In genomic region chr3:89300514-89300913, GRCm38 (mm10) we compare ENCODE assay signal across 17 mouse cellular contexts. TPM values are rescaled to one million over a fixed set of nuclear protein-coding genes. Genes with fewer than 3 reads are reported as not detected.
DNase-seq lines count a peak whose midpoint lies in the region; ATAC-seq and TF ChIP-seq lines count a peak whose summit lies in the region.
"Had no signal": no experiment of that assay in that cellular context is flagged by ENCODE, and none has a peak within 500 bp of the region (broad histone marks: within the 10 kb centered on the region; RNA-seq: fewer than 3 reads in every experiment).

No protein-coding gene starts in this region.

- TF ChIP-seq POLR2A in CH12.LX (IDR thresholded peaks at IDR 0.05; ENCODE audit: low read depth, low read length): no peak

- 68% methylated on average over 2 of the region's 2 CpGs for WGBS in intestine, embryonic 15.5 days

- H3K4me2 ChIP-seq in CH12.LX (ENCODE audit: insufficient read depth, low read depth, poor library complexity, severe bottlenecking): no peak overlapping the region
- H3K4me2 ChIP-seq in intestine, embryonic 15.5 days (replicated peaks): peak overlapping the region; percentile 66; the same call in 1 of the 2 replicates

- TF ChIP-seq CTCF in gastrocnemius, adult 2 months (IDR thresholded peaks at IDR 0.05): peak; percentile 32; the same call in 1 of the 2 replicates
- peak; percentile 59 for TF ChIP-seq CTCF in layer of hippocampus, adult 2 months (conservative IDR thresholded peaks at IDR 0.05)
- TF ChIP-seq CTCF in CH12.LX (conservative IDR thresholded peaks at IDR 0.05 in 1 of 2, IDR thresholded peaks at IDR 0.05 in 1 of 2; ENCODE audit: low read depth in 2 of 2, low read length in 2 of 2): peak in 1 of 2 experiments; percentile 56; a peak in 2 of 4 replicates

- H3K36me3 ChIP-seq in CH12.LX (replicated peaks in 1 of 2; ENCODE audit: control insufficient read depth in 1 of 2, insufficient read depth in 1 of 2, low read length in 1 of 2): no peaks in the 10 kb centered on the region
- no peaks in the 10 kb centered on the region for H3K36me3 ChIP-seq in intestine, embryonic 15.5 days
- H3K36me3 ChIP-seq: midbrain, embryonic 10.5 days; neural tube, embryonic 13.5 days had no signal

- no peak for DNase-seq in gastrocnemius, adult 2 months
- no peak for DNase-seq in gastrocnemius, postnatal 14 days
- no peak for DNase-seq in layer of hippocampus, adult 2 months (ENCODE audit: low spot score in 2 of 2)
- DNase-seq in layer of hippocampus, adult 9-10 months (ENCODE audit: low spot score): no peak
- DNase-seq in CH12.LX (ENCODE audit: extremely low read depth): no peak
- no peak for DNase-seq in right cerebral cortex, postnatal 4 days
- no peak for DNase-seq in layer of hippocampus, adult 8-10 months (ENCODE audit: low spot score in 2 of 2)
- DNase-seq: cerebellum, postnatal 14 days; heart, postnatal 14 days; lung, postnatal 4 days; right cerebral cortex, postnatal 14 days had no signal

- no peaks in the 10 kb centered on the region for H3K9me3 ChIP-seq in CH12.LX (replicated peaks; ENCODE audit: low read length)
- no peaks in the 10 kb centered on the region for H3K9me3 ChIP-seq in intestine, embryonic 15.5 days
- H3K9me3 ChIP-seq: midbrain, embryonic 10.5 days; neural tube, embryonic 13.5 days had no signal

- H3K79me2 ChIP-seq in CH12.LX (replicated peaks; ENCODE audit: control insufficient read depth, extremely low read depth, insufficient read depth, poor library complexity, severe bottlenecking): no peaks in the 10 kb centered on the region

- no peak overlapping the region for H3K9ac ChIP-seq in CH12.LX (ENCODE audit: insufficient read depth, low read depth)
- H3K9ac ChIP-seq in intestine, embryonic 15.5 days: no peak overlapping the region

- TF ChIP-seq EP300 in CH12.LX (IDR thresholded peaks at IDR 0.05; ENCODE audit: low read length): no peak

- ATAC-seq in intestine, embryonic 15.5 days: no peak
- ATAC-seq: forebrain, embryonic 14.5 days had no signal

- H3K27ac ChIP-seq in gastrocnemius, adult 2 months: no peak overlapping the region
- H3K27ac ChIP-seq in layer of hippocampus, adult 2 months: no peak overlapping the region
- no peak overlapping the region for H3K27ac ChIP-seq in CH12.LX (ENCODE audit: insufficient read depth, low read depth)
- peak overlapping the region; percentile 37; the same call in 1 of the 2 replicates for H3K27ac ChIP-seq in intestine, embryonic 15.5 days
- H3K27ac ChIP-seq: hindbrain, embryonic 14.5 days; midbrain, embryonic 10.5 days; neural tube, embryonic 13.5 days had no signal

- H3K4me1 ChIP-seq in CH12.LX (ENCODE audit: control insufficient read depth in 1 of 2, insufficient read depth in 2 of 2): peaks cover 7 to 25% of the 10 kb centered on the region in 2 experiments
- H3K4me1 ChIP-seq in intestine, embryonic 15.5 days (replicated peaks): peaks cover 14% of the 10 kb centered on the region; the same call in 1 of the 2 replicates

- in situ Hi-C loops in CH12.LX (cut with MboI; ENCODE audit: low pct_ligation_motif_present, low pct_unique_long_range_greater_than_20kb, low sequenced_read_pairs): no loop called here

- H3K27me3 ChIP-seq in CH12.LX (replicated peaks): peaks cover 2% of the 10 kb centered on the region
- no peaks in the 10 kb centered on the region for H3K27me3 ChIP-seq in intestine, embryonic 15.5 days (replicated peaks)

- no peak overlapping the region for H3K4me3 ChIP-seq in gastrocnemius, adult 2 months
- H3K4me3 ChIP-seq in layer of hippocampus, adult 2 months: no peak overlapping the region
- H3K4me3 ChIP-seq in CH12.LX (replicated peaks in 1 of 3; ENCODE audit: low read depth in 2 of 3, low read length in 2 of 3, poor library complexity in 1 of 3): no peak overlapping the region
- no peak overlapping the region for H3K4me3 ChIP-seq in intestine, embryonic 15.5 days (replicated peaks)

- peak; percentile 51 for TF ChIP-seq RAD21 in CH12.LX (IDR thresholded peaks at IDR 0.05; ENCODE audit: low read depth, low read length)

- dilution Hi-C loops in CH12.LX (cut with MboI; ENCODE audit: extremely low pct_ligation_motif_present, extremely low pct_unique_long_range_greater_than_20kb, low sequenced_read_pairs): no loop called here

- intact Hi-C loops in gastrocnemius, adult 2 months (cut with DNase I): no loop called here
- intact Hi-C loops in gastrocnemius, postnatal 14 days (cut with DNase I; ENCODE audit: low total_unique reads): loop anchor here (5.0 kb wide), 1 partner anchor 53 kb away; the partner anchor contains the start of genes Krtcap2 and Trim46

TF ChIP-seq in CH12.LX, 34 proteins besides CTCF, POLR2A, EP300 and RAD21:
- no peak for TF ChIP-seq MEF2A (IDR thresholded peaks at IDR 0.05; ENCODE audit: borderline replicate concordance, low read depth, low read length)
- TF ChIP-seq PAX5 (IDR thresholded peaks at IDR 0.05; ENCODE audit: low read length): no peak
- peak; percentile 37; the same call in 1 of the 2 replicates for TF ChIP-seq SMC3 (IDR thresholded peaks at IDR 0.05; ENCODE audit: low read depth, low read length)

RNA-seq across cellular contexts. Expression of gene Efna1, which starts 19.6 kb away (rescaled TPM):
- total RNA-seq in gastrocnemius, adult 2 months (2021): 10 to 100 TPM in 1 of 2 experiments, 1 to 10 TPM in 1; 7.9 to 13.1 TPM
- total RNA-seq in gastrocnemius, postnatal 14 days (2021): 10 to 100 TPM; 20.7 to 22.1 TPM
- total RNA-seq in layer of hippocampus, adult 2 months (2021): 1 to 10 TPM; 7.6 to 7.9 TPM
- total RNA-seq in CH12.LX (2012; rRNA removed): 0.59 and 0.93 TPM in 2 replicates
- 0.62 and 0.70 TPM in 2 replicates for total RNA-seq in CH12.LX (2014; rRNA removed)
- 0.71 and 0.80 TPM in 2 replicates for polyA plus RNA-seq in CH12.LX (2012; ENCODE audit: insufficient read length, low read depth)
- polyA plus RNA-seq in intestine, embryonic 15.5 days (2015; fragmentation: Nextera tagmentation; extraction: Ambion mirVana): 57.9 and 58.5 TPM in 2 replicates
- total RNA-seq in layer of hippocampus, adult 8-10 months (2022): 10 to 100 TPM in 2 of 4 experiments, 1 to 10 TPM in 2; 7.9 to 12.6 (median 10.5) TPM
- total RNA-seq: granulocyte monocyte progenitor cell, adult 5-6 weeks had no signal

RNA-seq across cellular contexts. Expression of gene Efna3, which starts 22.3 kb away (rescaled TPM):
- not detected for total RNA-seq in gastrocnemius, adult 2 months (2021)
- total RNA-seq in gastrocnemius, postnatal 14 days (2021): not detected
- 10 to 100 TPM; 65.5 to 76.3 TPM for total RNA-seq in layer of hippocampus, adult 2 months (2021)
- total RNA-seq in CH12.LX (2012; rRNA removed): 0.13 TPM in 1 of 2 replicates, not detected in the other
- 0.09 TPM in 1 of 2 replicates, not detected in the other for total RNA-seq in CH12.LX (2014; rRNA removed)
- 0.19 TPM in 1 of 2 replicates, not detected in the other for polyA plus RNA-seq in CH12.LX (2012; ENCODE audit: insufficient read length, low read depth)
- polyA plus RNA-seq in intestine, embryonic 15.5 days (2015; fragmentation: Nextera tagmentation; extraction: Ambion mirVana): 9.0 and 9.2 TPM in 2 replicates
- total RNA-seq in layer of hippocampus, adult 8-10 months (2022): 10 to 100 TPM; 57.7 to 72.8 (median 60.8) TPM
- total RNA-seq: granulocyte monocyte progenitor cell, adult 5-6 weeks; heart, postnatal 14 days had no signal

RNA-seq across cellular contexts. Expression of gene Slc50a1, which starts 30.1 kb away (rescaled TPM):
- total RNA-seq in gastrocnemius, adult 2 months (2021): 1 to 10 TPM; 8.9 to 9.7 TPM
- 10 to 100 TPM; 14.2 to 14.6 TPM for total RNA-seq in gastrocnemius, postnatal 14 days (2021)
- total RNA-seq in layer of hippocampus, adult 2 months (2021): 10 to 100 TPM; 46.3 to 58.9 TPM
- total RNA-seq in CH12.LX (2012; rRNA removed): 47.8 and 50.9 TPM in 2 replicates
- 40.6 and 41.8 TPM in 2 replicates for total RNA-seq in CH12.LX (2014; rRNA removed)
- 44.7 and 56.0 TPM in 2 replicates for polyA plus RNA-seq in CH12.LX (2012; ENCODE audit: insufficient read length, low read depth)
- 60.6 and 63.9 TPM in 2 replicates for polyA plus RNA-seq in intestine, embryonic 15.5 days (2015; fragmentation: Nextera tagmentation; extraction: Ambion mirVana)
- total RNA-seq in layer of hippocampus, adult 8-10 months (2022): 10 to 100 TPM; 51.8 to 69.9 (median 58.2) TPM

RNA-seq across cellular contexts. Expression of gene Efna4, which starts 37.3 kb away (rescaled TPM):
- total RNA-seq in gastrocnemius, adult 2 months (2021): under 1 TPM; 0.15 to 0.20 TPM
- under 1 TPM; 0.42 to 0.80 TPM for total RNA-seq in gastrocnemius, postnatal 14 days (2021)
- total RNA-seq in layer of hippocampus, adult 2 months (2021): under 1 TPM; 0.61 to 0.96 TPM
- total RNA-seq in CH12.LX (2012; rRNA removed): 2.6 and 3.1 TPM in 2 replicates
- total RNA-seq in CH12.LX (2014; rRNA removed): 0.76 and 1.1 TPM in 2 replicates
- 1.00 and 1.1 TPM in 2 replicates for polyA plus RNA-seq in CH12.LX (2012; ENCODE audit: insufficient read length, low read depth)
- polyA plus RNA-seq in intestine, embryonic 15.5 days (2015; fragmentation: Nextera tagmentation; extraction: Ambion mirVana): 16.9 and 18.1 TPM in 2 replicates
- 1 to 10 TPM in 3 of 4 experiments, under 1 TPM in 1; 0.96 to 1.4 (median 1.1) TPM for total RNA-seq in layer of hippocampus, adult 8-10 months (2022)

RNA-seq across cellular contexts. Expression of gene Dpm3, which starts 41.4 kb away (rescaled TPM):
- 10 to 100 TPM; 16.4 to 26.9 TPM for total RNA-seq in gastrocnemius, adult 2 months (2021)
- 10 to 100 TPM; 32.5 to 37.3 TPM for total RNA-seq in gastrocnemius, postnatal 14 days (2021)
- 10 to 100 TPM; 51.2 to 61.0 TPM for total RNA-seq in layer of hippocampus, adult 2 months (2021)
- total RNA-seq in CH12.LX (2012; rRNA removed) (189 and 228 TPM in 2 replicates), CH12.LX (2014; rRNA removed) (45.8 and 52.7 TPM in 2 replicates)
- polyA plus RNA-seq in CH12.LX (2012; ENCODE audit: insufficient read length, low read depth): 70.4 and 74.8 TPM in 2 replicates
- polyA plus RNA-seq in intestine, embryonic 15.5 days (2015; fragmentation: Nextera tagmentation; extraction: Ambion mirVana): 131 and 134 TPM in 2 replicates
- total RNA-seq in layer of hippocampus, adult 8-10 months (2022): 10 to 100 TPM; 44.2 to 67.3 (median 61.7) TPM

Comparison
In these comparisons a context has a peak if more than half of its experiments do, and no peak if none do; other contexts are left out.
1. RNA of gene Efna1, which starts 19.6 kb away (total RNA-seq): 20.7 to 22.1 TPM in gastrocnemius, postnatal 14 days, 7.9 to 13.1 TPM in gastrocnemius, adult 2 months, 7.9 to 12.6 TPM in layer of hippocampus, adult 8-10 months and 7.6 to 7.9 TPM in layer of hippocampus, adult 2 months; 0.59 to 0.93 TPM in CH12.LX; every median in the first group is over 4 times any median in the second.
2. RNA of gene Efna3, which starts 22.3 kb away (total RNA-seq): 65.5 to 76.3 TPM in layer of hippocampus, adult 2 months and 57.7 to 72.8 TPM in layer of hippocampus, adult 8-10 months; not detected in gastrocnemius, postnatal 14 days, 0.09 to 0.13 TPM in CH12.LX and not detected in gastrocnemius, adult 2 months; every median in the first group is over 10 times any median in the second.